Mouse (Mus musculus) forebrain, embryonic 13.5 days (tissue): ENCODE results near the gene Canx. TPM values are rescaled to one million over a fixed set of nuclear protein-coding genes. Genes with fewer than 3 reads are reported as not detected.
"Not testable (repeated sequence)": the region's sequence is repeated elsewhere in the genome, so short reads cannot be mapped to it uniquely, and the experiment has no call there.

Experiments
- ATAC-seq: fragments of 200-750 bp; cut with Nextera tagmentation; 2 replicates; pipeline ENCODE4 v1.8.0; 2017
- H3K27ac ChIP-seq: fragments of 300-500 bp; sonication (generic); 2 replicates; pipeline ENCODE4 v1.5.1; 2015; ENCODE audit warnings: inconsistent platforms, mild to moderate bottlenecking, moderate library complexity
- H3K27me3 ChIP-seq: fragments of 300-500 bp; sonication (generic); 2 replicates; pipeline ENCODE4 v1.6.1; 2015; ENCODE audit warnings: mild to moderate bottlenecking, inconsistent platforms
- H3K36me3 ChIP-seq: fragments of 300-500 bp; sonication (generic); 2 replicates; pipeline ENCODE4 v1.6.1; 2015; ENCODE audit warnings: mild to moderate bottlenecking, inconsistent platforms; ENCODE audit not compliant: poor library complexity, severe bottlenecking
- H3K4me1 ChIP-seq: fragments of 300-500 bp; sonication (generic); 2 replicates; pipeline ENCODE4 v1.6.1; 2015; ENCODE audit warnings: inconsistent platforms
- H3K4me2 ChIP-seq: fragments of 300-500 bp; sonication (generic); 2 replicates; pipeline ENCODE4 v1.6.1; 2015; ENCODE audit warnings: inconsistent platforms, mild to moderate bottlenecking, moderate library complexity
- H3K4me3 ChIP-seq: fragments of 300-500 bp; sonication (generic); 2 replicates; pipeline ENCODE4 v1.5.1; 2015; ENCODE audit warnings: mild to moderate bottlenecking, inconsistent platforms
- H3K9ac ChIP-seq: fragments of 300-500 bp; sonication (generic); 2 replicates; pipeline ENCODE4 v1.6.1; 2015; ENCODE audit warnings: mild to moderate bottlenecking, inconsistent platforms
- H3K9me3 ChIP-seq: fragments of 300-500 bp; sonication (generic); replicated peaks from 2 replicates; pipeline ENCODE4 v1.6.1; 2016; ENCODE audit warnings: inconsistent platforms
- whole genome bisulfite sequencing: fragments of 180-500 bp; shearing (Covaris S2); methylation state at CpG from one replicate; pipeline ENCODE4 v1.1.7; 2015; 5-methylcytosine and 5-hydroxymethylcytosine counted together
- polyA plus RNA-seq: library from polyadenylated mRNA; unstranded; fragments of >200 nt; fragmentation: Nextera tagmentation; extraction: Ambion mirVana; gene quantifications from 2 replicates; pipeline ENCODE4 v1.2.1, GENCODE M21; 2015

Gene Canx
- polyA plus RNA-seq, result 243 and 261 TPM in 2 replicates

- H3K36me3 ChIP-seq, result 0 out of 2 replicates have a peak, but pooled peaks cover 3% of the 10 kb centered on the region
- peak within 1 kb of the TSS; percentile 95 for H3K9ac ChIP-seq
- peak within 1 kb of the TSS; percentile 91 for H3K27ac ChIP-seq
- no peaks in the 10 kb centered on the region for H3K27me3 ChIP-seq
- H3K4me1 ChIP-seq, result peaks cover 41% of the 10 kb centered on the region
- H3K4me3 ChIP-seq, result peak within 1 kb of the TSS; percentile 94
- no peaks in the 10 kb centered on the region for H3K9me3 ChIP-seq
- peak within 1 kb of the TSS; percentile 84 for H3K4me2 ChIP-seq
- ATAC-seq, result peak; percentile 99
- under 1% methylated on average over 64 of the region's 64 CpGs for WGBS
Measured at GRCm38 (mm10) chr11:50325496-50326301, at the start of gene Canx. TSS of gene Canx (minus strand) at chr11:50325673.

DNA sequence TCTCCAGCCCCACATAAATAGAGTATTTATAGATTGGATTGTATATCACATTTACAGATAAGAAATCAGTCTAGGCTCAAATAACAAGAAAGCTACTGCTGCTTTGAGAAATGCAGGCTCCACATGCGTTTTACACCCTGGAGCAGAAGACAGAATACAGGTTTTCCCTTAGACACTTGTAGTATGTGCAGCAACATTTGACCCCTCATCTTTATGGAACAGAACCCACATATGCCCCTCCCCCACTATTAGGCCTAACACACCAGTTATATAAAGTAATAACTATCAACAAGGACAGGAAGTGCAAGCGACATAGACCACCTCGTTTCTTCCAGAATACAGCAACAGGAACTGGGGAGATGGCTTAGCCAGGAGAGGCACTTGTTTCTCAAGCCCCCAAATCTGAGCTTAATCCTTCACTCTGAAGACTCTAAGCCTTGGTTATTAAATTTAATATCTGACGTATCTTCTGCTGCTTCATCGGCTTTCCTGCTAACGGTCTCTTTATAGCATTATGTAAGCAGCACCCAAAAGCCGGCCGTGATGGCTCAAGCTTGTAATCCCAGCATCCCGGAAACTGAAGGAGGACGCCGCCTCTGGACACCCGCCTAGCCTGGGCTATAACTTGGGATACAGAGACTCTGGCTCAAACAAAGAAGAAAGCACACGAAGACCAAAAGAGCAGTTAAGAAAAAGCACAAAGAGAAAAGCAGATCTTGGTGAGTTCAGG lies 49.0 kb upstream of the Canx start:
- no peak overlapping the region for H3K4me2 ChIP-seq
- 82% methylated on average over 13 of the region's 13 CpGs for WGBS
- no peaks in the 10 kb centered on the region for H3K9me3 ChIP-seq
- H3K4me3 ChIP-seq, result no peak overlapping the region
- H3K4me1 ChIP-seq, result peaks cover 25% of the 10 kb centered on the region
- no peak for ATAC-seq
- H3K36me3 ChIP-seq, result peaks cover 5% of the 10 kb centered on the region
- H3K9ac ChIP-seq, result no peak overlapping the region
- H3K27me3 ChIP-seq, result no peaks in the 10 kb centered on the region
- no peak overlapping the region for H3K27ac ChIP-seq

GRCm38 (mm10) chr11:50373621-50374020 lies 48.1 kb upstream of the Canx start:
- Histone ChIP-seq H3K36me3 (no peaks in the 10 kb centered on the region), H3K9ac (no peak overlapping the region), H3K27ac (no peak overlapping the region), H3K9me3 (no peaks in the 10 kb centered on the region), H3K27me3 (no peaks in the 10 kb centered on the region), H3K4me2 (no peak overlapping the region), H3K4me3 (no peak overlapping the region), H3K4me1 (peaks cover 20% of the 10 kb centered on the region)
- 96% methylated on average over 1 of the region's 1 CpGs for WGBS
- no peak for ATAC-seq

DNA sequence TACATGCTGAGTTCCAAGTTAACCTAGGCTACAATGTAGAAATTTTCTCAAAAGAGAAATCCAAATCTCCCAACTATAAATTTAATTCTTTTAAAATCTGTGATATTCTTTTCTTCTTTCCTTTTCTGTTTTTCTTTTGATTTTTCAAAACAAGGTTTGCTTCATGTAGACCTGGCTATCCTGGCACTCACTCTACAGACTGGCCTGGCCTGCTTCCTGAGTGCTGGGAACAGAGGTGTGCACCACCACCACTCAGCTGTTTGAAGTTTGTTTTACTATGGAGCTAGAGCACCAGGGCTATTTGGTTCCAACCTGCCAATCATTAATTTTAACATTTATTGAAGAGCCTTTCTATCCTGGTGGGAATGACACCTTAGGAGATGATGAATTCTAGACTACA lies 47.6 kb upstream of the Canx start:
- ATAC-seq, result no peak
- H3K27me3 ChIP-seq, result no peaks in the 10 kb centered on the region
- no peak overlapping the region for H3K27ac ChIP-seq
- no peak overlapping the region for H3K4me2 ChIP-seq
- H3K9me3 ChIP-seq, result no peaks in the 10 kb centered on the region
- peaks cover 20% of the 10 kb centered on the region for H3K4me1 ChIP-seq
- H3K36me3 ChIP-seq, result no peaks in the 10 kb centered on the region
- no peak overlapping the region for H3K4me3 ChIP-seq
- no peak overlapping the region for H3K9ac ChIP-seq

GRCm38 (mm10) chr11:50371911-50372310 lies 46.4 kb upstream of the Canx start:
- Histone ChIP-seq H3K9me3 (no peaks in the 10 kb centered on the region), H3K27ac (peak overlapping the region; percentile 68; the same call in 1 of the 2 replicates), H3K9ac (peak overlapping the region; percentile 73), H3K4me2 (peak overlapping the region; percentile 63), H3K4me1 (peaks cover 20% of the 10 kb centered on the region), H3K4me3 (peak overlapping the region; percentile 37; the same call in 1 of the 2 replicates), H3K27me3 (no peaks in the 10 kb centered on the region), H3K36me3 (no peaks in the 10 kb centered on the region)
- no peak for ATAC-seq
- 97% methylated on average over 1 of the region's 1 CpGs for WGBS

DNA sequence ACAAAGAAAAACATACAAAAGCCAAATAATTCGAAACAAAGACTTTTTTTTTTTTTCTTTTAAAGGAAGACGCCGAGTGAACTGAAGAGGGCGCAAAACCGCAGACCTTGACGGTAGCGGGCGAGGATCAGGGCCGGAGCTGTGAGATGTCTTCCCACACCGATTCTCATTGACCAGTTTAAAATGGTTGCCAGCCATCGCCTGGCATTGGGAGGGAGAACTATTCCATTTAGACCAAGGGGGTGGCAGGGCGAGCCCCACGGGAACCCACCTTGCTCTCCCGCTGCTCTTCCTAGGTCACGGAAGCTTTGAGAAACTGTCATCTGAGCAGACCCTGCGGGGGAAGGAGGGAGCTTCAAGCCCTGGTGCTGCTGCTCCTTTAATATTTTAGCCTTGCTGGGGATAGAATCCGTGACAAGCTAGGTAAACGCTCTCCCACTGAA lies 45.9 kb upstream of the Canx start:
- Histone ChIP-seq H3K9ac (peak overlapping the region; percentile 73), H3K27me3 (no peaks in the 10 kb centered on the region), H3K27ac (peak overlapping the region; percentile 68), H3K36me3 (no peaks in the 10 kb centered on the region), H3K4me1 (peaks cover 17% of the 10 kb centered on the region), H3K4me2 (peak overlapping the region; percentile 63), H3K4me3 (peak overlapping the region; percentile 37), H3K9me3 (no peaks in the 10 kb centered on the region)
- ATAC-seq, result peak; percentile 68
- 2% methylated on average over 18 of the region's 18 CpGs for WGBS

- Histone ChIP-seq H3K4me2 (peak overlapping the region; percentile 63), H3K27me3 (no peaks in the 10 kb centered on the region), H3K4me1 (peaks cover 12% of the 10 kb centered on the region), H3K4me3 (no peak overlapping the region), H3K9ac (peak overlapping the region; percentile 40; the same call in 1 of the 2 replicates), H3K27ac (peak overlapping the region; percentile 68), H3K36me3 (no peaks in the 10 kb centered on the region), H3K9me3 (no peaks in the 10 kb centered on the region)
- WGBS, result 39% methylated on average over 4 of the region's 4 CpGs
- peak; percentile 56; the same call in 1 of the 2 replicates for ATAC-seq
Measured at GRCm38 (mm10) chr11:50370969-50371368, 45.5 kb upstream of the Canx start.

DNA sequence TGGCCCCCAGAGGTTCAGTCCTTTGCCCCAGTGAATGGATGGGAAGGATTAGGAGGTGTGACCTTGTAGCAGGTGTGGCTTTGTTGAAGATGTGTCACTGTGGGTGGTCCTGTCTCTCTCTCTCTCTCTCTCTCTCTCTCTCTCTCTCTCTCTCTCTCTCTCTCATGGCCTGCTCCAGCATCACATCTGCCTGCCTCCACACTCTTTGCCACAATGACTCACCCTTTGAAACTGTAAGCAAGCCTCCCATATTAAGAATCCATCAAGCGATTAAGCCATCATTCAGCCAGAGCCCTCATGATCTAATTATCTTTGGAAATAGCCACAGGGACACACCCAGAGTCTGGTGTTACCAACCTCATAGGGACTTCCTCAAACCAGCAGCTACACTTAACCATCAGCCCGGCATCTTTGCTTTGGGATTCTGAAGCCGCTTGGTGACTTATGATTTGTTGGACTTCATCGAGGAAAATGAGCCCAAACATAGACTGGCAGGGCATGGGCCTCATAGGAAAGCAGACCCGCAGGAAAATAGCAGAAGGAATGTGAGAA lies 44.0 kb upstream of the Canx start:
- no peaks in the 10 kb centered on the region for H3K9me3 ChIP-seq
- H3K36me3 ChIP-seq, result no peaks in the 10 kb centered on the region
- no peak overlapping the region for H3K27ac ChIP-seq
- no peak for ATAC-seq
- no peak overlapping the region for H3K4me3 ChIP-seq
- H3K27me3 ChIP-seq, result no peaks in the 10 kb centered on the region
- no peak overlapping the region for H3K9ac ChIP-seq
- H3K4me2 ChIP-seq, result no peak overlapping the region
- 88% methylated on average over 5 of the region's 5 CpGs for WGBS
- peaks cover 12% of the 10 kb centered on the region for H3K4me1 ChIP-seq

DNA sequence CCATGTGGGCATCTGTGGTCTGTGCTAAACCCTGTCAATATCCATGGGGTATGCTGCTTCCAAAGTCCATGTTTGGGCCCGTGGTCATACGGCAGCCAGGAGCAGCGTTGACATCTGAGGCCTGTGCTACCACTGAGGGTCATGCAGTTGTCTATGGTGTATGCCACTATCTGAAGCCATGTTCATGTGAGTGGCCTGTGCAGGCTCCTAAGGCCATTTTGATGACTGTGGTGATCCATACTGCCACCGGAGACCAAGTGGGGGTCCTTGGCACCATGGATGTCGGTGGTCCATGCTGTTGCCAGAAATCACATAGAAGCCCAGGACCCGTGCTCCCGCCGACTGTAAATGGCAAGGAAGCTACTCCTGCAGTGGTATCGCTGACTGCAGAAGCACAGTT lies 42.1 kb upstream of the Canx start:
- WGBS, result 94% methylated on average over 9 of the region's 9 CpGs
- Histone ChIP-seq H3K27ac (no peak overlapping the region), H3K9ac (no peak overlapping the region), H3K4me1 (peaks cover 12% of the 10 kb centered on the region), H3K4me3 (no peak overlapping the region), H3K36me3 (no peaks in the 10 kb centered on the region), H3K9me3 (no peaks in the 10 kb centered on the region), H3K27me3 (no peaks in the 10 kb centered on the region), H3K4me2 (no peak overlapping the region)
- no peak for ATAC-seq

DNA sequence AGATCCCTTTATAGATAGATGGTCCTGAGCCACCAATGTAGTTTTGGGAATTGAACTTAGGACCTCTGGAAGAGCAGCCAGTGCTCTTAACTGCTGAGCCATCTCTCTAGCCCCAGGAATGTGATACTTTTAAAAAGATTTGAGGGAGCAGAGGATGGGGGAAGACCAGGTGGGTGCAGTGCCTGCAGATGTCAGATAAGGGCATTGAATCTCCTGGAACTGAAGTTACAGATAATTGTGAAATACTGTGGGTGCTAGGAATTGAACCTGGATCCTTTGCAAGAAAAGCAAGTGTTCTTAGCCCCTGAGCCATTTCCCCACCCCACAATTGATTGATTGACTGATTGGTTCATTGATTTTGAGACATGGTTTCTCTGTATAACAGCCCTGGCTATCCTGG lies 39.8 kb upstream of the Canx start:
- H3K36me3 ChIP-seq, result no peaks in the 10 kb centered on the region
- no peaks in the 10 kb centered on the region for H3K27me3 ChIP-seq
- H3K4me2 ChIP-seq, result no peak overlapping the region
- H3K27ac ChIP-seq, result no peak overlapping the region
- no peak overlapping the region for H3K9ac ChIP-seq
- no peak for ATAC-seq
- H3K4me3 ChIP-seq, result no peak overlapping the region
- no peaks in the 10 kb centered on the region for H3K9me3 ChIP-seq
- H3K4me1 ChIP-seq, result no peaks in the 10 kb centered on the region

- H3K36me3 ChIP-seq, result no peaks in the 10 kb centered on the region
- no peak overlapping the region for H3K27ac ChIP-seq
- H3K9ac ChIP-seq, result no peak overlapping the region
- no peaks in the 10 kb centered on the region for H3K9me3 ChIP-seq
- no peak overlapping the region for H3K4me3 ChIP-seq
- WGBS, result 8% methylated on average over 4 of the region's 4 CpGs
- H3K4me2 ChIP-seq, result no peak overlapping the region
- H3K27me3 ChIP-seq, result peaks cover 2% of the 10 kb centered on the region; the same call in 1 of the 2 replicates
- no peaks in the 10 kb centered on the region for H3K4me1 ChIP-seq
- peak; percentile 82 for ATAC-seq
Measured at GRCm38 (mm10) chr11:50364548-50364947, 39.1 kb upstream of the Canx start.

GRCm38 (mm10) chr11:50361282-50361681 lies 35.8 kb upstream of the Canx start:
- not testable (repeated sequence) for H3K36me3 ChIP-seq, H3K4me3 ChIP-seq, H3K9me3 ChIP-seq, H3K4me2 ChIP-seq, H3K27me3 ChIP-seq, H3K4me1 ChIP-seq, ATAC-seq, H3K9ac ChIP-seq, H3K27ac ChIP-seq
- 97% methylated on average over 1 of the region's 1 CpGs for WGBS
